Mouse (Mus musculus) urinary bladder, postnatal 36 days (tissue): ENCODE data around the gene Ints1.

ENCODE experiments used
- DNase-seq, 2 experiments: peaks; one replicate each; pipeline ENCODE4 v3.0.0; 2022; ENCODE audit warnings: low spot score in 2 of 2, mixed read lengths in 1 of 2

The Ints1 gene

GRCm38 (mm10) chr5:139775216-139775926 lies at the start of gene Ints1:
Gene Ints1, minus strand, starts transcription at chr5:139775674.
- peak; percentile 89 to 94 for DNase-seq

DNA sequence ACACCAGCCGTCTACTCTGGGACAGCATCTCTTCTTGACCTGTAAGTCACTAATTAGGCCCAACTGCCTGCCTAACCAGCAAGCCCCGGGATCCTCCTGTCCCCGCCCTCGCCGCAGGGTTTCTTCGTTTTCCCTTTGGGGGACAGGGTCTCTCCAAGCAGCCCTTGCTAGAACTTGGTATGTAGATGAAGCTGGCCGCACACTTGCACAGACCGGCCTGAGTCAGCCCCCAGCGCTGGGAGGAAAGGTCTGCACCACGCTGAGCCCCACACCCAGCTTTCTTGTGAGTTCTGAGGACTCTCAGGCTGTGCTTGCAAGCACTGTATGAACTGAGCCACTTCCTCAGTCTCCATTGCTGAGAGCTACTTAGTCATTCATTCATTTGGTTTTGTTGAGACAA lies 49.1 kb upstream of the Ints1 start:
- DNase-seq, result no peak

DNA sequence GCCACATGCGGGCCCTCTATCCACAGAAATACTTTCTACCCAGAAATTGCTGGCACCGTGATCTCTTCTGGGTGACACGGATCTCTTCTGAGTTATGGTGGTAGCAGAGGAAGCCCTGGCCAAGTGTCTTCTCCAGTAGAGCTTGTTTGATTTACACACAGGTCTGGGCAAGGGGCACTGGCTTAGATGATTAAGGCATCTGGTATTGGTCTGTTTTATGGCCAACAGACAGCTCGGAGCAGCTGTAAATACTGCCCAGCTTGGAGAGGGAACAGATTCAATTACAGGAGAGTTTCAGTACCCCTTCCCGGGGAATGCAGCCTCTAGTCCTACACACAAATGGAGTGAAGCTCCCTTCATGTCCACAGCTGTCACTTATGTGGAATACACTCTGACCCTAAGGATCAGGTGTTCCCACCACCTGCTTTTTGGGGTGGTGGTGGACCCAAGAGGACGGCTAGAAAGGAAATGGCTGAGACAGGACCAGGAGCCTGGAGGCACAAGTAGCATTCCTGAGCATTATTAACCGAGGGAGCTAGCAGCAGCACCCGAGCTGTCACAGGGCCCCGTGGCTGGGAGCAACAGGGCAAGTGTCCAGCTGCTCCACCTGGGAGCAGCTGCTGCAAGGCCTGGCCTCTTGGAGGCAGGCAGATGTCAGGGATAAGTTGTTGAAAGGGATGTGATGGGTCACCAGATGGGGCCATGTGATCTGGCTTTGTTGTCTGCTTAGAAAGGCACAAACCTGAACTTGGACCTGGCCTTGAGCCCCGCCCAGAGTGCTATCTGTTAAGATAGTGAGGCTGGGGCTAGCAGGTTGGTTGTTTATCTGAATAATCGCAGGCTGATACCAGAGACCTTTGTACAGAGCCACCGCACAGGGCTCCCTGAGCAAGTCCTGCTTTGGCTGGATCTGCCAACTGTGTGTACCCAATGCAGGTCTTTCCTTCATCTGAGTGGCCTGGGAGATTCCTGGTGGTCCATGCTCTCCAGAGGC lies 46.3 kb upstream of the Ints1 start:
- peak in 1 of 2 experiments; percentile 46 for DNase-seq

DNA sequence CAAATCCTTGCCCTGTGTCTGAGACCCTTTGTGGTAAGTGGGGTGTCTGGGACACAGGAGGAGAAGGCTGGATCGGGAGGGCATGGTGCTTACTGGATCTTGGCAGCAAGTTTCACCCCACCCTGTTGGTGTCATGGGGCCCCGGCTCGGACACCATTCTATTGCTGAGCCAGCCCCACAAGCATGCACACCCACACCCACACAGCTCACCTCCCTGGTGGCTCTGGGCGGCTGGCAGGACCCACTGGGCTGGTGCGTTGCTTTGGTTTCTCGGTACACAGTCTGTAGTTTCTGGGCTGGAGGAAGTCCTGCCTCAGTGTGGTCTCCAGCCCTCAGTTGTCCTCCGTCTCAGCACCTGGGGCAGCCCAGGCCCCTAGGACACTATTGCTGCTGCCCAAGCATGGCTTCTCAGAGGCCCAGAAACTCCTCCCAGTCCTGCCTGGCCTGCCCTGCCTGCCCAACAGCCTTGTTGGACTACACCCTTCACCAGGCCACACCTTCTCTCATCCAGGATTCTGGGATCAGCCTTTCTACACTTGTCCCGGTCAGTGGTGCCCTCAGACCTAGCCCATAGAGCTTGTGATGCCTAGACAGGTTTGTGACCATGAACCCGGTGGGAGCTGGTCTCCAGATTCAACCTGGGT lies 44.2 kb upstream of the Ints1 start, which contains the start of gene Tmem184a:
TSS of gene Tmem184a (minus strand) at position 380 of the 644 bp plus-strand sequence.
- peak; percentile 58 to 67 for DNase-seq

DNA sequence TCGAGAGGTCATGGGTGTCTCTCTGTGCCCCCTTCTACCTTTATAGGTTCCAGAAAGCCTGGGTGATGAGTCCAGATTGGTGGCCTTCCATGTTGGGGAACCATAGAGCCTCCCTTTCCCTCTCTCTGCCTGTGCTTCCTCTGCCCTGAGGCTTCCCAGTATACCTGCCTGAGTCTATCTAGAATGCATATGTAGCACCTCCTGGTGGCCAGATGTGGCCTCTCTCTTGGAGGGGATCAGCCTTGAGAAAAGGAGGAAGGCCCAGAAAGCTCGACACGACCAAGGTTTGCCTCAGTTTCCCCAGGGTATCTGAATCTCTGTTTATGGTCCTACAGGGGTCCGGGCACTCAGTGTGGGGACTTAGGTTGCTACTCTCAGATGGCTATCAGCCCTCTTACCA lies 43.3 kb upstream of the Ints1 start:
- DNase-seq, result peak in 1 of 2 experiments; percentile 62

DNA sequence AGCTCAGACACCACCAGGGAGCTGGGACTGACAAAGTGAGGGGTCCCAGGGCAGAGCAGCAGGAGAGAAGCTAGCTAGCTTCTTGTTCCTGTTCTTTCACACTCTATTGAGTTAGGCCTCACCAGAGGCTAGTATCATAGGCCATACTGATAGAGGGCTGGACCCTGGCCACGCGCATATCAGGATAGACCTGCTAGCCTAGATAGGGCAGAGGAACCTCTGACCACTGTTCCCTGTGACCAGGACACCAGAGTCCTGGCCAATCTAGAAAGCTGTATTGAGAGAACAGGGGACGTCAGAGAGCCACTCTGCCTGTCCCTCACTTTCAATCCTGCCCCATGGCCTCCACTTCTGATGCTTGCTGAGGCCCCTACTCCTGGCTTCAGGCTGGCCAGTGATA lies 42.6 kb upstream of the Ints1 start:
- DNase-seq, result no peak

DNA sequence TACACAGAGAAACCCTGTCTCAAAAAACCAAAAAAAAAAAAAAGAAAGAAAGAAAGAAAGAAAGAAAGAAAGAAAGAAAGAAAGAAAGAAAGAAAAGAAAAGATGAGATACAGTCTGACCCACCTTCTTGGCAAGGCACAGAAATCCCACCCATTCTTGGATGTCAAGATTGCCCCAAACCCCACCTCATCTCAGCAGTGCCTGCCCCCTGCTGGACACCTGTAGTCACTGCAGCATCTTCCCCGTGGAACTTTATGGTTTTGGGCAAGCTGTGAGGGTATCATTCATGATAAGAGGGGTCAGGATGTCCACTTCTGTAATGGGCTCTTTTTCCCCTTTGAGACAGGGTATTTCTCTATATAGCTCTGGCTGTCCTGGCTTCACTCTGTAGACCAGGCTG lies 41.8 kb upstream of the Ints1 start:
- DNase-seq, result no peak

DNA sequence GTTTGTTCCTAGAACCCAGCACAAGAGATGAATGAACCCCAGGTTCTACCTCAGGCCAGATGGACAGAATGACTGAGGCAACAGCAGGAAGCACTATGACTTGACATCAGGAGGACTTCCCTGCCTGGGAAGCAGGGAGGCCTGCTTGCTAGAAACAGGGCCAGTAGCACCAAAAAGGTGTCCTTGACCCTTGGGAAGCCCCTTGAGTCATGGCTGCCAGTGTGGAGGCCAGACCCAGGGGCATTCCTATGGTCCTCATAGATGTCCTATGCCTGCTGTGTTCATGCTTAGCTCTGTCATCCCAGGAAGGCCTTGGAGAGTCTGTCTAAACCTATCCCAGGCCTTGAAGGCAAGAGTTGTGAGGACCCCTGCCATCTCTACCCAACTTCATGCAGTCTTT lies 41.0 kb upstream of the Ints1 start:
- DNase-seq, result no peak

- DNase-seq, result no peak
Measured at GRCm38 (mm10) chr5:139815964-139816363, 40.5 kb upstream of the Ints1 start.

- peak in 1 of 2 experiments; percentile 60 for DNase-seq
Measured at GRCm38 (mm10) chr5:139813963-139814381, 38.5 kb upstream of the Ints1 start.

- no peak for DNase-seq
Measured at GRCm38 (mm10) chr5:139813126-139813490, 37.6 kb upstream of the Ints1 start.

DNA sequence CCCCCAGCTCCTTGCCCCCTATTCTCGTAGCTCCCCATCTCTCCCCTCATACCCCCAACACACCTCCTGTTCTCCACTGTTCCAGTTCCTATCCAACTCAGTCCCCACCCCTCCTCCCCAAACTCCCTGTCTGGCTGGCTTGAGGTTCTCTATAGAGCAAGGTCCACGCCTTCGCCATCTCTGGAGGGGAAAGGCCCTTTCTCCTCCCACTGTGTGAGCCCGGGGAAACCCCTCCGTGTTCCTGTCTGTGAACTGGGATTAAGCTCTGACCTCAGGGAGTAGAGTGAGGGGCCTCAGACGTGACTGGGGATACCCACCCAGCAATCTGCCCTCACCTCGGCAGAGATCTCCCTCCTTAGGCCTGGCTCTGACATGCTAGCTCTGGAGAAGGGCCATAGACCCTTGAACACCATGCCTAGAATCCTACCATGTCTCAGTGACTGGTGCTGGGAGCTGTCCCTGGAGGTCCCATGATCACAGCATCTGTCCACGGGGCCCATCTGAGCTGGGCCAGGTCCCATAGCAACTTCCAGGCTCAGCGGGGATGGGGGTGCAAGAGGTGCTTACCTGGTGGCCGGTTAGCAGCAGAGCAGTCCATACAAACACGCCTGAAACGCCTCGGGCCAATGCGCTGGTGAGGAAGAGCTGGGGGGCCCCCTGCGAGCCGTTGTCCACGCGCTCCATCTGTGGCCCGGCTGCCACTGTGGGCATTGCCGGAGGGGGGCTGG lies 37.1 kb upstream of the Ints1 start:
- DNase-seq, result no peak

DNA sequence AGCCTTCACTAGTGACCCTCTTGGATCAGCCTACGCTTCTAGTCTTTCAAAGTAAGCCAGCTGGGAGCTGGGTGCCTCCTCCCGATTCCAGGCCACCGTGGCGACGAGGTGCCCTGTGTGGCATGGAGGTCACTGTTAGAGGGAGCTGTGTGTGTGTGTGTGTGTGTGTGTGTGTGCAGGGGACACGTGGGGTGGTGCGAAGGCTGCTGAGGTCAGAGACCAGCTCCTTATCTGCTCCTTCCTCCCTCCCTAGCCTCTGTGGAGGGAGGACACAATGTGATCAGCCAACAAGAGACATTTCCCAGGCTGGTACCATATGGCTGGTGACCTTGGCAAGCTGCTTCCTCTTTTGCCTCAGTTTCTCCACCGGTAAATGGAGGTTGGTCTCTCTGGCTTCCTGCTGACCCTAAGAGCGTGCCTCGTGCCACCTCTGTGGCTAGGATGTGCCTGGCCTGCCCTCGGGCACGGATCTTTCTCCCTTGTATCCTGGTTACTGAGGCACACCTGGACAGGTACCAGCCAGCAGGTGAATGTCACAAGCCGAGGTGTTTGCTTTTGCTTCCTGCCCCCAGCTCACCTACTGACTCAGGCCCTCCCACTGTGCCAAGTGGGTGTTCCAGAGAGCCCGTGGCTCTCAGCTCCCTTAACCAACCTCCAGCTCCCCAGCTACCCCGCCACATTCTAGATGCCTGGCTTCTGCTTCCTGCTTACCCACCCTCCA lies 36.4 kb upstream of the Ints1 start:
- no peak for DNase-seq

DNA sequence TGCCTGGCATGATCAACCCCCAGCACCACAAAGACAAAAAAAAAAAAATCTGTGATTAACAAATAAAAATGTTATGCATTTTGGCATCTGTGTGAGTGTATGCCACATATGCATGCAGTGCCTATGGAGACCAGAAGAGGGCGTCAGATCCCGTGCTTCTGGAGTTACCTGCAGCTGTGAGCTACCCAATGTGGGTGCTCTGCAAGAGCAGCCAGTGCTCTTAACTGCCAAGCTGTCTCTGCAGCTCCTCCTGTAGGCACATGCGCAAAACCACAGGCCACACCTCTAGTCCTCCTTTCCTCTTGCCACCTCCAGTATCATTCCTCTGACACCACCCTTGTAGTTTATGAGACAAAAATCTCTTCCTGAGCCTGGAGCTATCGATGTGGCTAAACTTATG lies 33.9 kb upstream of the Ints1 start:
- no peak for DNase-seq

DNA sequence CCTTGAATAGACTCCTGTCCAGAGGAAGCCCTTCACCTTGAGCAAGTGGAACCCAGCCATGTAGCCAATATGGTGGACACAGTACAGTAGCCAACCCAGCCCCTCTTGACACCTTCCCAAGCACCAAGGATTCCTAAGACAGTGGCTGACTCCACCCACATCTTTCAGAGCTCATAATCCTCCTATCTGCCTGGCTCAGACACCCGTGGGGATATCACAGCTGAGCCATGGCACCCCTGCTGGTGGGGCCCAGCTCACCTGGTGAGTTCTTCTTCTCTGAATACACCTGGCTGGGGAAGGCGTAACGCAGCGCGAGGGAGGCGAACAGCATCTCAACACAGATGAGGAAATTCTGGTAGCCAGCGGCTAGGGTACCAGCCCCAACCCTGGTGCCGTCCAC lies 30.4 kb upstream of the Ints1 start:
- no peak for DNase-seq

- no peak for DNase-seq
Measured at GRCm38 (mm10) chr5:139804573-139805111, 29.2 kb upstream of the Ints1 start.

GRCm38 (mm10) chr5:139804107-139804551 lies 28.7 kb upstream of the Ints1 start:
- no peak for DNase-seq

DNA sequence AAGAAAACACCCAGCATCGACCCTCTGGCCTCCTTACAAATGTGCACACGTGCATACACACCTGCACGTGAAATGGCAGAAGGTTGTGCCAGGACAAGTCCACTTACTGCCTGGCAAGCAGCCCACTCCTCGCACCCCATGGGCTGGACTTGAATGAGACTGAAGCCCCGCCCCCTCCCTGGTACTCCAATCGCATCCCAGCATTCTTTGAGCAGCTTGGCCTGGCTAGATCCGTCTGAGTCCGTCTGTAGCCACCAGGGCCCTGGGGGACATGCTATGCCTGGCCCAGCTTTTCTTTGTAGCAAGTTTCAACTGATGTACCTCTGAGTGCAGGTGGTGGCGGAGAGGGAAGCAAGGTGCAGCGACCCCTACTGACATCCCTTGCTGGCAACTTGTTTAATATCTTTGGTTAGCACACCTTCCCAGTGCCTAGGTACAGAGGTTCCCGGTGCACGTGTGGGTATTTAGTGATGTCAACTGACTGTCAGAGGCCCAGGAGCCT lies 28.2 kb upstream of the Ints1 start:
- peak in 1 of 2 experiments; percentile 51 for DNase-seq

DNA sequence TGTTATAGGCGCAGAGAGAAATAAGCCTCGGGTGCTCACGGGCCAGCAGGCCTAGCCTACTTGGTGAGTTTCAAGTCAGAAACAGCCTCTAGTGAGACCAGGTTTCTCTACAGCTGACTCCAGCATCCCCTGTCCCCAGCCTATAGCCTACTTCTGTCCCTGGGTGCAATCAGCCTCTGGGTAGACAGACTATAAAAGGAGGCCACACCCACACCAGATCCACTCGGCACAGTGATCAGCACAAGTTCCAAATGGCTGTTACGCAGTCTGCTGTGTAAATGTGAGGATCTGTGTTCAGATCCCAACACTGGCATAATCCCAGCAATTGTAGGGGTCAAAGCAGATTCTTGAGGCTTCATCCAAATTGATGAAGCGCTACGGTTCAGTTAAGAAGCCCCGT lies 27.7 kb upstream of the Ints1 start:
- DNase-seq, result no peak

DNA sequence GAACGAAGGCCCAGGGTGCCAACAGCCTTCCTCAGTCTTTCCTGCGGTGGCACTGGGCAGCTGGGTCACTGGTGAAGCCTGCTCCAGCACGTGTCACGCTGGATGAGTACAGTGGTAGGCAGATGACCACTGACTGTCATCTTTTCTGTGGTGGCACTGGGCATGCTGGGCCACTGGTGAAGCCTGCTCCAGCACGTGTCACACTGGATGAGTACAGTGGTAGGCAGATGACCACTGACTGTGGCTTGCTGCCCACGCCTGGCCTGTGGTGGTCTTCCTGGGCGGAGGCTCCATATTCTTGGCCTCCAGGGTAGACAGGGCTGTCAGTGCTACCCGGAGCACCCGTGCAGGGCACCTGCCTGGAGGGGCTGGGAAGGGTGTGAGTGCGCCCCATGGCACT lies 26.4 kb upstream of the Ints1 start:
- no peak for DNase-seq
